Comparison of ENCODE assay signal across 8 mouse cellular contexts in genomic region chr8:83748708-83749107, GRCm38 (mm10). TPM values are rescaled to one million over a fixed set of nuclear protein-coding genes. Genes with fewer than 3 reads are reported as not detected.
A peak's percentile ranks its signal among the peaks of the same experiment; 100 is the strongest.
DNase-seq lines count a peak whose midpoint lies in the region; ATAC-seq and TF ChIP-seq lines count a peak whose summit lies in the region.

No protein-coding gene starts in this region.

- peak overlapping the region; percentile 65; the same call in 1 of the 2 replicates for H3K4me2 ChIP-seq in lung, embryonic 14.5 days

- H3K9ac ChIP-seq in lung, embryonic 14.5 days: no peak overlapping the region

- WGBS in lung, embryonic 14.5 days: 35% methylated on average over 3 of the region's 3 CpGs
- 2% methylated on average over 3 of the region's 3 CpGs for WGBS in spleen, adult 2 months

- no peaks in the 10 kb centered on the region for H3K9me3 ChIP-seq in lung, embryonic 14.5 days (ENCODE audit: low read depth, low read length)

- H3K27ac ChIP-seq in lung, embryonic 14.5 days (ENCODE audit: low read depth): peak overlapping the region; percentile 84; the same call in 1 of the 2 replicates
- peak overlapping the region; percentile 94 for H3K27ac ChIP-seq in spleen, adult 2 months (ENCODE audit: insufficient read depth, low read length)

- peak; percentile 75 for TF ChIP-seq POLR2A in spleen, adult 2 months (IDR thresholded peaks at IDR 0.05; ENCODE audit: low read depth, low read length)

- no peak for TF ChIP-seq CTCF in lung, embryonic 14.5 days (IDR thresholded peaks at IDR 0.05; ENCODE audit: low read depth)
- no peak for TF ChIP-seq CTCF in spleen, adult 2 months (IDR thresholded peaks at IDR 0.05; ENCODE audit: extremely low read depth, insufficient read depth, insufficient read length, insufficient replicate concordance)

- intact Hi-C loops in heart, postnatal 14 days (cut with DNase I): no loop called here

- H3K4me1 ChIP-seq in lung, embryonic 14.5 days (ENCODE audit: insufficient read depth): peaks cover 9% of the 10 kb centered on the region
- peaks cover 26% of the 10 kb centered on the region for H3K4me1 ChIP-seq in spleen, adult 2 months (ENCODE audit: control insufficient read depth, insufficient read depth, insufficient read length)

- DNase-seq in adrenal gland, adult (ENCODE audit: inconsistent age in 2 of 2, low spot score in 1 of 2): peak; percentile 47 to 56
- DNase-seq in adrenal gland, postnatal 25 days: no peak
- peak; percentile 43 for DNase-seq in brain, adult 2 months (ENCODE audit: low read depth, low spot score)
- DNase-seq in heart, postnatal 14 days: peak; percentile 34 to 54
- peak; percentile 73 for DNase-seq in lung, embryonic 14.5 days
- peak; percentile 86 to 97 for DNase-seq in spleen, adult 2 months (ENCODE audit: low read depth in 1 of 2, low spot score in 2 of 2)
- no peak for DNase-seq in left cerebral cortex, adult 9 months (ENCODE audit: low spot score in 2 of 2)
- DNase-seq in left cerebral cortex, adult 11 months (ENCODE audit: low spot score): no peak

- ATAC-seq in lung, embryonic 14.5 days (ENCODE audit: insufficient read depth): peak; percentile 71

- 0 out of 2 replicates have a peak, but pooled peaks cover 10% of the 10 kb centered on the region for H3K27me3 ChIP-seq in lung, embryonic 14.5 days (ENCODE audit: insufficient read depth, low read length)
- H3K27me3 ChIP-seq in spleen, adult 2 months (ENCODE audit: control insufficient read depth, insufficient read depth, low read length): no peaks in the 10 kb centered on the region

- H3K36me3 ChIP-seq in lung, embryonic 14.5 days (ENCODE audit: insufficient read depth): no peaks in the 10 kb centered on the region
- H3K36me3 ChIP-seq in spleen, adult 2 months (ENCODE audit: control insufficient read depth, insufficient read depth, low read length): no peaks in the 10 kb centered on the region

- no peak overlapping the region for H3K4me3 ChIP-seq in lung, embryonic 14.5 days (ENCODE audit: low read depth, low read length)
- peak overlapping the region; percentile 39; the same call in 1 of the 2 replicates for H3K4me3 ChIP-seq in spleen, adult 2 months (ENCODE audit: extremely low read depth, insufficient read depth, insufficient read length)

RNA-seq across cellular contexts. Expression of gene Adgre5, which starts 7.6 kb away (rescaled TPM):
- total RNA-seq in adrenal gland, postnatal 25 days (2021): 28.7 and 40.6 TPM in 2 replicates
- total RNA-seq in heart, postnatal 14 days (2021): 10 to 100 TPM; 56.7 to 59.2 TPM
- 56.9 and 57.0 TPM in 2 replicates for polyA plus RNA-seq in lung, embryonic 14.5 days (2014; fragmentation: Nextera tagmentation; extraction: Ambion mirVana)
- polyA plus RNA-seq in spleen, adult 2 months (2012; rRNA removed): 232 and 275 TPM in 2 replicates

RNA-seq across cellular contexts. Expression of gene Ddx39, which starts 33.7 kb away (rescaled TPM):
- 25.7 and 29.5 TPM in 2 replicates for total RNA-seq in adrenal gland, postnatal 25 days (2021)
- total RNA-seq in heart, postnatal 14 days (2021): 10 to 100 TPM; 24.1 to 26.0 TPM
- 184 and 199 TPM in 2 replicates for polyA plus RNA-seq in lung, embryonic 14.5 days (2014; fragmentation: Nextera tagmentation; extraction: Ambion mirVana)
- polyA plus RNA-seq in spleen, adult 2 months (2012; rRNA removed): 52.9 TPM in 2 replicates

RNA-seq across cellular contexts. Expression of gene Pkn1, which starts 49.7 kb away (rescaled TPM):
- total RNA-seq in adrenal gland, postnatal 25 days (2021): 120 and 146 TPM in 2 replicates
- 10 to 100 TPM; 60.5 to 61.1 TPM for total RNA-seq in heart, postnatal 14 days (2021)
- polyA plus RNA-seq in lung, embryonic 14.5 days (2014; fragmentation: Nextera tagmentation; extraction: Ambion mirVana): 35.8 and 37.7 TPM in 2 replicates
- 165 and 208 TPM in 2 replicates for polyA plus RNA-seq in spleen, adult 2 months (2012; rRNA removed)

Comparison
In these comparisons a context has a peak if more than half of its experiments do, and no peak if none do; other contexts are left out.
1. DNase-seq: peak in adrenal gland, adult (2 of 2), brain, adult 2 months (single experiment), heart, postnatal 14 days (2 of 2), lung, embryonic 14.5 days (single experiment) and spleen, adult 2 months (2 of 2); none in adrenal gland, postnatal 25 days (single experiment), left cerebral cortex, adult 9 months (0 of 2) and left cerebral cortex, adult 11 months (single experiment).